Mouse (Mus musculus) liver, embryonic 14.5 days (tissue): ENCODE data around the gene Mrm2.

ENCODE experiments used
- CTCF ChIP-seq: IDR thresholded peaks from 2 replicates; pipeline ENCODE4 v1.5.1; 2016; ENCODE audit warnings: antibody characterized with exemption, low read depth, control low read depth
- EP300 ChIP-seq: IDR thresholded peaks from 2 replicates; pipeline ENCODE4 v1.6.1; 2016; ENCODE audit warnings: antibody characterized with exemption, low read depth

- TF ChIP-seq CTCF: peak; percentile 64
- TF ChIP-seq EP300: no peak
Observed at GRCm38 (mm10) chr5:140338779-140339178, 7.1 kb upstream of the Mrm2 start.
